Mouse (Mus musculus): ENCODE measurements around the gene Prkcq.

Prkcq gene

GRCm38 (mm10) chr2:11293144-11293543, 121.2 kb downstream of the Prkcq start:
- H3K36me3 ChIP-seq (ENCODE audit: insufficient read depth, low read length) = no peaks in the 10 kb centered on the region
- H3K4me1 ChIP-seq (replicated peaks; ENCODE audit: low read depth, low read length) = 0 out of 2 replicates have a peak, but pooled peaks cover 3% of the 10 kb centered on the region
- TF ChIP-seq NANOG (IDR thresholded peaks at IDR 0.05; ENCODE audit: borderline replicate concordance, low read length) = no peak
- no peak for TF ChIP-seq POU5F1 (IDR thresholded peaks at IDR 0.05; ENCODE audit: borderline replicate concordance, low read length)
- TF ChIP-seq CTCF (conservative IDR thresholded peaks at IDR 0.05; ENCODE audit: low read length) = no peak
- H3K4me3 ChIP-seq (replicated peaks; ENCODE audit: low read length) = no peak overlapping the region
- no peaks in the 10 kb centered on the region for H3K27me3 ChIP-seq (ENCODE audit: insufficient read depth, low read length)
- H3K9me3 ChIP-seq (ENCODE audit: low read length) = no peaks in the 10 kb centered on the region

- Histone ChIP-seq H3K4me3 (replicated peaks; ENCODE audit: low read length) (no peak overlapping the region), H3K27me3 (ENCODE audit: insufficient read depth, low read length) (no peaks in the 10 kb centered on the region), H3K36me3 (ENCODE audit: insufficient read depth, low read length) (no peaks in the 10 kb centered on the region), H3K4me1 (replicated peaks; ENCODE audit: low read depth, low read length) (peaks cover 14% of the 10 kb centered on the region), H3K9me3 (ENCODE audit: low read length) (no peaks in the 10 kb centered on the region)
- TF ChIP-seq POU5F1 (IDR thresholded peaks at IDR 0.05; ENCODE audit: borderline replicate concordance, low read length) = no peak
- TF ChIP-seq CTCF (conservative IDR thresholded peaks at IDR 0.05; ENCODE audit: low read length) = no peak
- TF ChIP-seq NANOG (IDR thresholded peaks at IDR 0.05; ENCODE audit: borderline replicate concordance, low read length) = no peak
Observed at GRCm38 (mm10) chr2:11294643-11295191, 122.8 kb downstream of the Prkcq start.

DNA sequence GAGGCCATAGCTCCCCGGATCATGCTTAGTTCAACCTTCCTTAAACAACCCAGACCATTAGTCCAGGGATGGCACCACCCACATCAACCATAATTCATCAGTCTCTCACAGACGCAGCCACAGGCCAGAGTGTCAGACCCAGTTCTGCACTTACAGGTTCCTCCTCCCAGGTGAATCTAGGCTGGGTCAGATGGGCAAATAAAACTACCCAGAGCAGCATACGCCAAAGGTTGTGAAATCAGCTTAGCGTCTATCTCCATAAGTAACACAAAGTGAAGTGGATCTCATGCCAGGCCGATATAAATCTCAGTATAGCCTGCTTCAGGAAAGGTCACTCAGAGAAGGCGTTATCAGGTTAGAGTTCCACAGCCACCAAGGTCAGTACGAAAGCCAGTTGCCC, 126.9 kb downstream of the Prkcq start:
- TF ChIP-seq CTCF (conservative IDR thresholded peaks at IDR 0.05; ENCODE audit: low read length) (no peak), NANOG (IDR thresholded peaks at IDR 0.05; ENCODE audit: borderline replicate concordance, low read length) (no peak), POU5F1 (IDR thresholded peaks at IDR 0.05; ENCODE audit: borderline replicate concordance, low read length) (no peak)
- H3K27me3 ChIP-seq (ENCODE audit: insufficient read depth, low read length) = no peaks in the 10 kb centered on the region
- no peak overlapping the region for H3K4me3 ChIP-seq (replicated peaks; ENCODE audit: low read length)
- H3K36me3 ChIP-seq (ENCODE audit: insufficient read depth, low read length) = no peaks in the 10 kb centered on the region
- peaks cover 11% of the 10 kb centered on the region for H3K4me1 ChIP-seq (replicated peaks; ENCODE audit: low read depth, low read length)
- H3K9me3 ChIP-seq (ENCODE audit: low read length) = peaks cover 22% of the 10 kb centered on the region

- no peak overlapping the region for H3K4me3 ChIP-seq (replicated peaks; ENCODE audit: low read length)
- no peak for TF ChIP-seq POU5F1 (IDR thresholded peaks at IDR 0.05; ENCODE audit: borderline replicate concordance, low read length)
- TF ChIP-seq CTCF (conservative IDR thresholded peaks at IDR 0.05; ENCODE audit: low read length) = no peak
- TF ChIP-seq NANOG (IDR thresholded peaks at IDR 0.05; ENCODE audit: borderline replicate concordance, low read length) = no peak
- H3K9me3 ChIP-seq (ENCODE audit: low read length) = peaks cover 22% of the 10 kb centered on the region
- H3K27me3 ChIP-seq (ENCODE audit: insufficient read depth, low read length) = no peaks in the 10 kb centered on the region
- peaks cover 11% of the 10 kb centered on the region for H3K4me1 ChIP-seq (replicated peaks; ENCODE audit: low read depth, low read length)
- H3K36me3 ChIP-seq (ENCODE audit: insufficient read depth, low read length) = no peaks in the 10 kb centered on the region
Observed at GRCm38 (mm10) chr2:11299366-11299765, 127.5 kb downstream of the Prkcq start.

- no peak overlapping the region for H3K4me3 ChIP-seq (replicated peaks; ENCODE audit: low read length)
- no peaks in the 10 kb centered on the region for H3K27me3 ChIP-seq (ENCODE audit: insufficient read depth, low read length)
- peaks cover 11% of the 10 kb centered on the region for H3K4me1 ChIP-seq (replicated peaks; ENCODE audit: low read depth, low read length)
- TF ChIP-seq CTCF (conservative IDR thresholded peaks at IDR 0.05; ENCODE audit: low read length) (no peak), NANOG (IDR thresholded peaks at IDR 0.05; ENCODE audit: borderline replicate concordance, low read length) (no peak), POU5F1 (IDR thresholded peaks at IDR 0.05; ENCODE audit: borderline replicate concordance, low read length) (no peak)
- no peaks in the 10 kb centered on the region for H3K36me3 ChIP-seq (ENCODE audit: insufficient read depth, low read length)
- peaks cover 22% of the 10 kb centered on the region for H3K9me3 ChIP-seq (ENCODE audit: low read length)
Observed at GRCm38 (mm10) chr2:11300362-11300761, 128.5 kb downstream of the Prkcq start.

GRCm38 (mm10) chr2:11320241-11320640, 148.3 kb downstream of the Prkcq start:
- Histone ChIP-seq H3K4me1 (replicated peaks; ENCODE audit: low read depth, low read length) (no peaks in the 10 kb centered on the region), H3K9me3 (ENCODE audit: low read length) (peaks cover 10% of the 10 kb centered on the region; the same call in 1 of the 2 replicates), H3K36me3 (ENCODE audit: insufficient read depth, low read length) (no peaks in the 10 kb centered on the region), H3K4me3 (replicated peaks; ENCODE audit: low read length) (no peak overlapping the region), H3K27me3 (ENCODE audit: insufficient read depth, low read length) (no peaks in the 10 kb centered on the region)
- TF ChIP-seq POU5F1 (IDR thresholded peaks at IDR 0.05; ENCODE audit: borderline replicate concordance, low read length) (no peak), CTCF (conservative IDR thresholded peaks at IDR 0.05; ENCODE audit: low read length) (peak; percentile 67), NANOG (IDR thresholded peaks at IDR 0.05; ENCODE audit: borderline replicate concordance, low read length) (no peak)

- H3K36me3 ChIP-seq (ENCODE audit: insufficient read depth, low read length) = no peaks in the 10 kb centered on the region
- peaks cover 10% of the 10 kb centered on the region; the same call in 1 of the 2 replicates for H3K9me3 ChIP-seq (ENCODE audit: low read length)
- no peaks in the 10 kb centered on the region for H3K27me3 ChIP-seq (ENCODE audit: insufficient read depth, low read length)
- TF ChIP-seq NANOG (IDR thresholded peaks at IDR 0.05; ENCODE audit: borderline replicate concordance, low read length) = no peak
- no peak for TF ChIP-seq CTCF (conservative IDR thresholded peaks at IDR 0.05; ENCODE audit: low read length)
- TF ChIP-seq POU5F1 (IDR thresholded peaks at IDR 0.05; ENCODE audit: borderline replicate concordance, low read length) = no peak
- no peak overlapping the region for H3K4me3 ChIP-seq (replicated peaks; ENCODE audit: low read length)
- no peaks in the 10 kb centered on the region for H3K4me1 ChIP-seq (replicated peaks; ENCODE audit: low read depth, low read length)
Observed at GRCm38 (mm10) chr2:11322396-11322795, 150.5 kb downstream of the Prkcq start.

- H3K4me1 ChIP-seq (replicated peaks; ENCODE audit: low read depth, low read length) = no peaks in the 10 kb centered on the region
- TF ChIP-seq POU5F1 (IDR thresholded peaks at IDR 0.05; ENCODE audit: borderline replicate concordance, low read length) = no peak
- no peak for TF ChIP-seq NANOG (IDR thresholded peaks at IDR 0.05; ENCODE audit: borderline replicate concordance, low read length)
- TF ChIP-seq CTCF (conservative IDR thresholded peaks at IDR 0.05; ENCODE audit: low read length) = no peak
- no peaks in the 10 kb centered on the region for H3K36me3 ChIP-seq (ENCODE audit: insufficient read depth, low read length)
- no peak overlapping the region for H3K4me3 ChIP-seq (replicated peaks; ENCODE audit: low read length)
- H3K27me3 ChIP-seq (ENCODE audit: insufficient read depth, low read length) = peaks cover 10% of the 10 kb centered on the region
- H3K9me3 ChIP-seq (ENCODE audit: low read length) = no peaks in the 10 kb centered on the region
Observed at GRCm38 (mm10) chr2:11327280-11327679, 155.4 kb downstream of the Prkcq start.
